Mouse (Mus musculus) frontal cortex, postnatal 36 days (tissue): ENCODE data around the gene Lrrc4b.

Experiments used
- DNase-seq, 2 experiments: peaks; one replicate each; pipeline ENCODE4 v3.0.0; 2022; ENCODE audit warnings: low spot score in 2 of 2

Lrrc4b gene

DNA sequence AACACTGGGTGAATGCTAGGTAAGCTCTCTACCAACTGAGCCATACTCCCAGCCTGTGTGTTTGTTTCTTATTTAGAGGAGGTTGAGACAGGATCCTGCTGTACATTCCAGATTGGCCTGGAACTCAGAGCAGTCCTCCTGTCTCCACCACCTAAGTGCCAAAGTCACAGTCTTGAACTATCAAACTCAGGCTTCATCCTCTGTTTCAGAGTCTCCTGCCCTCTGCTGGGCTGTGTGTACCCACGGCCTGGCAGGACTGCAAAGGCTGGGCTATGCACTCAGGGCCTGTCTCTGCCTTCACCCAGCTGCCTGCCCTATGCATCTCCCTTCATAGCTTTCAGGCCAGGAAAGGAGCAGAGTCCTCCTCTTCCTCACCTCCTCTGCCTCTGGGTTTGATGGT lies 7.4 kb downstream of the Lrrc4b start:
- no peak for DNase-seq

GRCm38 (mm10) chr7:44437188-44437587 lies 8.4 kb downstream of the Lrrc4b start:
- DNase-seq = no peak

DNA sequence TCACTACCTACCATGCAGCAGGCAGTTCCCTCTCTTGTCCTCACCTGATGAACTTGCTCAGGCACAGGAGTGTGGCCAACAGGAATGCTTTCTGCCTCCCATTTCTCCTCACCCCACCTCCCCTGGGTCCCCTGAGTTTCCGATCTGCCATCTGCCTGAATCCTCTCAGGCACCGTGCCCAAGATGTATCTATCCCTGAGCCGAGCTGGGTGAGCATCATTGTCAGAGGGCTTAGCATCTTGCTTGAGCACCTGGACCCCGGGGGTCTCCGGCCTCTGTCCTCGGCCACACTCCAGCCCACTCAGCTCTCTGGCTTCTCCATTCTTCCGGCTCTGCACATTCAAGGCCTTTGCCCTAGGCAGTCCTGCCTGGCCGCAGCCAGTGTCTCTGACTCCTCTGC lies 9.1 kb downstream of the Lrrc4b start:
- DNase-seq = no peak

DNA sequence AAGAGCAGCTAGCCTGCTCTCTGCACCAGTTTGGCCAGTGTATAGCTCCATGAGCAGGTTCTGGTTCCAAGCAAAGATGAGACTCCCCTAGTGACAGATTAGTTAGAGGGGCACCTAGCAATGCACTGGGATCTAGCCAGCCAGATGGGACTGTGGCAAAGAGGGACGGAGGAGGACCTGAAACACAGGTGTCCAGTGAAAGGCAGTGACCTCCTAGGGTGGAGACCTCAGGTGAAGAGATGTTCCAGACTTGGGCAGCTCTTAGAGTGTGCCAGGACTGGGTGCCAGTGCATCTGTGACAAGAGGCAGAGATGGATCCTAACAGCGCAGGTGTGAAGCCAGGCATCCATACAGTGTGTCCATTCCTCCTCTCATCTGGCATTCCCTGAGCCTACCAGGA lies 10.9 kb downstream of the Lrrc4b start:
- no peak for DNase-seq

DNA sequence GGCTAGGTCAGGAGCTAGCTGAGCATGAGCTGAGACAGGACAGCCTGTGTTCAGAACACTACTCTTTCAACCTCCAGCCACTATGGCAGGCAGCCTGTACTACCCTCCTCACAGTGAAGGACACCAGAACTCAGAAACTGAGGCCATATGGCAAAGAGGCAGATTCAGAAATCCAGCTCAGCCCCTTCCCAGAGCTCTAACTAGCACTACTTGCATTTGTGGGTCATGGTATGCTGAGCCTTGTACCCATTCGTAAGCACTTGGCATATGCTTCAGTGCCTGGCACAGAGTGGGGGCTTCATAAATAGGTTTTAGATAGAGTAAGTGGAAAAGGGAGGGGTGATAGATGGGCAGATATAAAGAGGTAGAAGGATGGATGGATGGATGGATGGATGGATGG lies 11.7 kb downstream of the Lrrc4b start:
- DNase-seq = no peak

DNA sequence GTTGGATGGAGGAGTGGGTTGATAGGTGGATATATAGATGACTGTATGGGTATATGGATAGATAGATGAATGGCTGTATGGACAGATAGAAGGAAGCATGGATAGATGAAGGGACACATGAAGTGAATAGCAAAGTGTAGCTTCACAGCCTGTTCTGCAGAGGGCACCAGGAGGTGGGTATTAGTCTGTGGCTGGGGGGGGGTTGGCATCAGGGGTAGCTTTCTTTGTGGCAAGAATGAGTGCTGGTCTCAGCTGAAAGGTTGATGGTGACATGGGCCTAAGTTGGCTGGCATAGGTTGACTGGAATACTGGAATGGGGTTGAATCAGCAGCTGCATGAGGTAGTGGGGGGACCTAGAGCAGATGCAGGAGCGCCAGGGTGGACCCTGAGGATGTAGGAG lies 12.4 kb downstream of the Lrrc4b start:
- no peak for DNase-seq

GRCm38 (mm10) chr7:44441648-44442109 lies 12.9 kb downstream of the Lrrc4b start:
- peak in 1 of 2 experiments; percentile 70 for DNase-seq

DNA sequence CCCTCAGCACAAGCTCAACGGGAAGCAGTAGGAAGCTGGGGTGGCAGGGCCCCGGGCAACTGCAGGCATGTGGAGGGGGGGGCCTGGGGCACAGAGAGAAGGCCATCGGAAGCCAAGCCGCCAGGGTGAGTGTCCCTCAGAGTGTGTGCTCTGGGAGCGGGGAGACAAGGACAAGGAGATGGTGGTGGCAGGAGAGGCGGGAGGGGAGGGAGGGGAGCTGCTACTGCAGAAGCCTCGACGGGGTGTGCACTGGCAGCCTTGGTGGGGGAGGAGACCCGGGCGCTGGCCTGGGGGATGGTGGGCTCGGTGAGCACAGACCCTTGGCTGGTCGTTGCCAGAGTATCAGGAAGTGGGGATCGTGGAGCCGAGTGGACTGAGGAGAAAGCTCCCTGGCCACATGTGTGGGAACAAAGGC lies 13.6 kb downstream of the Lrrc4b start:
- peak in 1 of 2 experiments; percentile 45 for DNase-seq

DNA sequence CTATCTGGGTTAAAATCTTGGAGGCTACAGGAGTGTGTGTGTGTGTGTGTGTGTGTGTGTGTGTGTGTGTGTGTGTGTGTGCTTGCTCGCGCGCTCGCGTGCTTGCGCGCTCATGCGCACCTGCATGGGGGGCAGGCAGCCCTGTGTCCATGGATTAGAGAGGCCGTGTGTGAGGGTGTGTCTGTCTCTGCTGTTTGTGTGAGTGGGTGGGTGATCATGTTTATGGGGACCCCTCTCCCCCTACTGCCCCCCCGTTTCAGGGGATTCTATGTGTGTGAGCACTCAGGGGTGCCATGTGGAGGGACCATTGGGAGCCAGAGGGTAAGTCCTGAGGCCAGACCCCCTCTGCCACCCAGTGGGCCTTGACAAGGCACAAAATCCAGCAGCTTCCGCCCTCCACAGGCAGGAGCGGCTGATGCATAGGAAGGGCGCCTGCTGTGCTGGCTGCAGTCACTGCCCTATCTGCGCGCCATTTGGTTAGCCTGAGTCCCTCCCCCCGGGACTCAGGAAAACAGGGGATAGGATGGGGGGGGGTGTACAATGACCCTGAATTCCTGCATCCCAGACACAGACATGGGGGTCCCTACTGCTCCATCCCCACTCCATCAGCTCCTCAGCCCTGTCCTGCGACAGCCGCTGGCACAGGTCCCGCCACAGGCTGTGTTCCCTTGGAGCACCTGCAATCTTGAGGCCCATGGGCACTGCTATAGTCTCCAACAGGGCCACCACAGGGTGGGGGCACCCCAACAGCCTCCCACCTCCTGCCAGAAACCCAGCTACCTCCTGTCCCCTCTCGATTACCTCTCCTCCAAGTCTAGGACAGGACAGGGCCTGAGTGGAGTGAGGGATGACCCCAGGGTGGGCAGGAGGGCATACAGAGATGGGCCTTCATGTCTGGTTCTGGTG lies 14.7 kb downstream of the Lrrc4b start:
- DNase-seq = no peak

DNA sequence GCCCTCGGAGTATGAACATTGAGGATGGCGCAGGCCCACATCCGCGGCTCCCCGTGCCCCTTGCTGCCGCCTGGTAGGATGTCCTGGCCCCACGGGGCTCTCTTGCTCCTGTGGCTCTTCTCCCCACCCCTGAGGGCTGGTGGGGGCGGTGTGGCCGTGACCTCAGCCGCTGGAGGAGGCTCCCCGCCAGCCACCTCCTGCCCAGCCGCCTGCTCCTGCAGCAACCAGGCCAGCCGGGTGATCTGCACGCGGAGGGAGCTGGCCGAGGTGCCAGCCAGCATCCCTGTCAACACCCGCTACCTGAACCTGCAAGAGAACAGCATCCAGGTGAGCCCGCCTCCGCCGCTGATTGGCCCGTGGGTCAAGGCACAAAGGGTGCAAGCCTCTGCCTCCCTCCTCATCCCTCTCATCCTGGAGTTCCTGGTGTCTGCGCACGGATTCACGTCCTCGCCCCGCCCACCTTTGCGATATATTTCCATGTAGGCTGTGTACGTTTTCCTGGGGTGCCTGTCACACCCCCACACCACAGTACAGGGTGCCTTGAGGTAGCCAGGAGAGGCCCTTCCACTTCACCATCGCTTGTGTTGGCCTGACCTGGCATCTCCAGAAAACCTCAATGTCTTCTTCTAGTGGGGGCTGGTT lies 16.2 kb downstream of the Lrrc4b start:
- no peak for DNase-seq

GRCm38 (mm10) chr7:44445528-44445923 lies 16.7 kb downstream of the Lrrc4b start:
- no peak for DNase-seq

DNA sequence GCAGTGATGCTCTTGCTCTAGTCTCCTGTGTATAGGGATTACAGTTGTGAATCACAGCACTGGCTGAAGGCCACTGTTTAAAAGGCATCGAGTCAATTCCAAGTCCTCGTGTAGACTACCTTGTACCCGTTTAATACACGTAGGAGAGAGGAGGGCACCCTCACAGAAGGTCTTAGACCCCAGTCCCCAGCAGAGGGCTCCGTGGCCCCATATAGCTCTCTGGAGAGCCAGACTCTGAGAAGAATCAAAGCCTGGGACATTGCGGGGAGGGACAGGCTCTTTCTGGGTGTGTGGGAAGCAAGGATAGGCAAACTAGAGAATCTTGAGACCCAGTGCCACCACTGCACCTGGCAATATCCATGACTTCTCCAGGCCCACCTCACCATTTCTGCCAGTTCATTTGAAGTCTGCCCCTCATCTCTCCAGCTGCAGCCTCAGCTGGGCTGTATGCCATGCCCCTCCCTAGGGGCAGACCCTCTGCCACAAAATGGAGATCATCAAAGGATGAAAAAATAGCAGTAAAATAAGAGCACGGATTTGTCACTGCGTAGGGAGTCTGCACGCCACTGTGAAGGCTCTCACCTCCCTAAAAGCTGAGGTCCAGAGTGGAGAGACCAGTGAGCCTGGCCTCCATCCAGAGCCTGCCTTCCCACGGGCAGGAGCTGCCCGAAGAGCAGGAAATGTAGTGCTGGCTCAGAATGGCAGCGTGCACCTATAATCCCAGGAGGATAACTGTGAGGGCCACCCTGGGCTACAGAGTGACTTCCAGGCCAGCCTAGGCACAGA lies 17.4 kb downstream of the Lrrc4b start:
- DNase-seq = no peak

GRCm38 (mm10) chr7:44453256-44453655 lies 24.4 kb downstream of the Lrrc4b start:
- no peak for DNase-seq

- no peak for DNase-seq
Measured at GRCm38 (mm10) chr7:44456302-44456701, 27.5 kb downstream of the Lrrc4b start.

DNA sequence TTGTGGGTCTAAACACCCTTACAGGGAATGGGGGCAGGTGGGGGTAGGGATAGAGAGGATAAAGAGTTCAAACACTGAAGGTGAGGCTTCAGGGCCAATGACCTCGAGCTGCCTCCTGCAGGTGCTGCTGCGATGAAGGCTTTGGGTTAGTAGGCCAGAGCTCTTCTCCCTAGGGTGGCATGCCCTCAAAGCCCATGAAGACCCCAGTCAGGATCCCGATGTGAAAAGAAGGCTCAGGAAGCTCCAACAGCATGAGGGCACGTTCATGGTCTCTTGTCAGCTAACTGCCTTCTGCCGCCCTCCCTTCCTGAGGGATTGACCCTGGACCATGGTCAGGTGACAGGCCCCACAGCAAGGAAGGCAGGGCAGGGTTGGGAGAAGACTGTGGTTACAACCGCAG lies 31.2 kb downstream of the Lrrc4b start:
- DNase-seq = no peak

GRCm38 (mm10) chr7:44460767-44461502 lies 32.1 kb downstream of the Lrrc4b start:
- DNase-seq = no peak

GRCm38 (mm10) chr7:44461503-44462217 lies 32.8 kb downstream of the Lrrc4b start:
- no peak for DNase-seq

DNA sequence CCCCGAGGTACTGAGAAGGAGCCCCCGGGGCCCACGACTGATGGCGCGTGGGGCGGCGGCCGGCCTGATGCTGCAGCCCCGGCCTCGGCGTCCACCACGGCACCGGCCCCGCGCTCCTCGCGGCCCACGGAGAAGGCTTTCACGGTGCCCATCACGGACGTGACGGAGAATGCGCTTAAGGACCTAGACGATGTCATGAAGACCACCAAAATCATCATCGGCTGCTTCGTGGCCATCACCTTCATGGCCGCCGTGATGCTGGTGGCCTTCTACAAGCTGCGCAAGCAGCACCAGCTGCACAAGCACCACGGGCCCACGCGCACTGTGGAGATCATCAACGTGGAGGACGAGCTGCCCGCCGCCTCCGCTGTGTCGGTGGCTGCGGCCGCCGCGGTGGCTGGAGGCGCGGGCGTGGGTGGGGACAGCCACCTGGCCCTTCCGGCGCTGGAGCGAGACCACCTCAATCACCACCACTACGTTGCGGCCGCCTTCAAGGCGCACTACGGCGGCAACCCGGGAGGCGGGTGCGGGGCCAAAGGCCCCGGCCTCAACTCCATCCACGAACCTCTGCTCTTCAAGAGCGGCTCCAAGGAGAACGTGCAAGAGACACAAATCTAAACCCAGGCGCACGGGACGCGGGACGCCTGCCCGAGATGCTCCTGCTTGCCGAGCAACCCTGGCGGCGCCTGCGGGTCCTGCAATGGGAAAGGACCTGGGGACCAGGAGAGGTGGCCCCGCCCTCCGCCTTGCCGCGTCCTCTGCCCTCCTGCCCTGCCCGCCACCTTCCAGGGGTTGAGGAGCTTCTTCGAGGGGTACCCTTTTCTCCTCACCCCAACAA lies 33.6 kb downstream of the Lrrc4b start:
- no peak for DNase-seq

DNA sequence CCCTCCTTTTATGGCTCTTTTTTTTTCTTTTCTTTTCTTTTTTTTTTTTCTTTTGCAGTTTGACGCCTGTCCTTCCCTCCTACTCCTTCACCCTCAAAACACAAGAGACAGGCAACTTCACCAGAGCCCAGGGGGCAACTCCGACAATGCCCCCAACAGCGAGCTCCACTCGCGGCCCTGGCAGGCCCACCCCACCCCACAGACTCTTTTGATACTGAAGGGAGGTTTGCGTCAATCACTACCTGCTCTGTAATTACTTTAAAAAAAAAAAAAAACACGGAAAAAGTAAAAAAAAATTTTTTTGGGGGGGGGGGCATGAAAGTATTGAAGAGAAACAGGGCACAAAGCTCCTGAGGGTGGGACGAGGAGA lies 34.2 kb downstream of the Lrrc4b start:
- DNase-seq = no peak
